Mouse (Mus musculus) CH12.LX (cell line): ENCODE measurements around the gene Arhgef40.
A peak's percentile ranks its signal among the peaks of the same experiment; 100 is the strongest.

Experiments used
- CHD1 ChIP-seq: IDR thresholded peaks from 2 replicates; pipeline ENCODE4 v1.6.1; 2012; ENCODE audit warnings: low read depth, low read length, improper control_type of control experiment, inconsistent platforms
- CTCF ChIP-seq, 2 experiments: IDR thresholded peaks in 1 of 2; conservative IDR thresholded peaks in 1 of 2; 2 replicates each; pipeline ENCODE4 v1.5.1; 2011 to 2012; ENCODE audit warnings: low read depth in 2 of 2, low read length in 2 of 2, improper control_type of control experiment in 1 of 2, inconsistent platforms in 1 of 2, mild to moderate bottlenecking in 1 of 2, moderate library complexity in 1 of 2
- EP300 ChIP-seq: IDR thresholded peaks from 2 replicates; pipeline ENCODE4 v1.6.1; 2011; ENCODE audit warnings: low read length, improper control_type of control experiment
- IRF4 ChIP-seq: IDR thresholded peaks from 2 replicates; pipeline ENCODE4 v1.6.1; 2014; ENCODE audit warnings: low read depth, mild to moderate bottlenecking, inconsistent platforms, low read length, improper control_type of control experiment
- JUND ChIP-seq: conservative IDR thresholded peaks from 2 replicates; pipeline ENCODE4 v1.6.1; 2011; ENCODE audit warnings: low read depth, low read length, improper control_type of control experiment
- KAT2A ChIP-seq: IDR thresholded peaks from 2 replicates; pipeline ENCODE4 v1.6.1; 2012; ENCODE audit warnings: low read length, improper control_type of control experiment, inconsistent platforms; ENCODE audit not compliant: insufficient replicate concordance
- MAFK ChIP-seq: IDR thresholded peaks from 2 replicates; pipeline ENCODE4 v1.6.1; 2011; ENCODE audit warnings: low read length, improper control_type of control experiment; ENCODE audit not compliant: insufficient replicate concordance
- MAX ChIP-seq: IDR thresholded peaks from 2 replicates; pipeline ENCODE4 v1.6.1; 2011; ENCODE audit warnings: low read length, improper control_type of control experiment
- MEF2A ChIP-seq: IDR thresholded peaks from 2 replicates; pipeline ENCODE4 v1.6.1; 2014; ENCODE audit warnings: low read depth, mild to moderate bottlenecking, inconsistent platforms, low read length, improper control_type of control experiment, borderline replicate concordance
- MXI1 ChIP-seq: IDR thresholded peaks from 2 replicates; pipeline ENCODE4 v1.6.1; 2011; ENCODE audit warnings: mild to moderate bottlenecking, low read depth, low read length, improper control_type of control experiment
- POLR2A ChIP-seq: IDR thresholded peaks from 2 replicates; pipeline ENCODE4 v1.6.1; 2011; ENCODE audit warnings: low read depth, mild to moderate bottlenecking, improper control_type of control experiment, low read length
- POLR2AphosphoS2 ChIP-seq: IDR thresholded peaks from 2 replicates; pipeline ENCODE4 v1.6.1; 2011; ENCODE audit warnings: low read depth, low read length, improper control_type of control experiment
- UBTF ChIP-seq: IDR thresholded peaks from 2 replicates; pipeline ENCODE4 v1.6.1; 2012; ENCODE audit warnings: low read depth, mild to moderate bottlenecking, inconsistent platforms, low read length, improper control_type of control experiment, moderate library complexity
- USF1 ChIP-seq: IDR thresholded peaks from 2 replicates; pipeline ENCODE4 v1.6.1; 2014; ENCODE audit warnings: low read depth, mild to moderate bottlenecking, inconsistent platforms, low read length, improper control_type of control experiment

GRCm38 (mm10) chr14:51983251-51983650 is 1.3 kb upstream of the Arhgef40 start:
- TF ChIP-seq POLR2A = no peak
- TF ChIP-seq CTCF (conservative IDR thresholded peaks at IDR 0.05 in 1 of 2, IDR thresholded peaks at IDR 0.05 in 1 of 2; ENCODE audit: low read depth in 2 of 2, low read length in 2 of 2) = peak in 1 of 2 experiments; percentile 34; a peak in 1 of 4 replicates
- no peak for TF ChIP-seq KAT2A
- TF ChIP-seq JUND = no peak
- no peak for TF ChIP-seq POLR2AphosphoS2
- no peak for TF ChIP-seq IRF4
- TF ChIP-seq CHD1 = no peak
- no peak for TF ChIP-seq MXI1
- no peak for TF ChIP-seq EP300
- TF ChIP-seq MAX = no peak
- no peak for TF ChIP-seq MAFK
- TF ChIP-seq UBTF = no peak
- TF ChIP-seq USF1 = no peak
- TF ChIP-seq MEF2A = no peak
